Mouse (Mus musculus): Measurements from ENCODE around the gene Tm2d1.
A peak's percentile ranks its signal among the peaks of the same experiment; 100 is the strongest.

The Tm2d1 gene

DNA sequence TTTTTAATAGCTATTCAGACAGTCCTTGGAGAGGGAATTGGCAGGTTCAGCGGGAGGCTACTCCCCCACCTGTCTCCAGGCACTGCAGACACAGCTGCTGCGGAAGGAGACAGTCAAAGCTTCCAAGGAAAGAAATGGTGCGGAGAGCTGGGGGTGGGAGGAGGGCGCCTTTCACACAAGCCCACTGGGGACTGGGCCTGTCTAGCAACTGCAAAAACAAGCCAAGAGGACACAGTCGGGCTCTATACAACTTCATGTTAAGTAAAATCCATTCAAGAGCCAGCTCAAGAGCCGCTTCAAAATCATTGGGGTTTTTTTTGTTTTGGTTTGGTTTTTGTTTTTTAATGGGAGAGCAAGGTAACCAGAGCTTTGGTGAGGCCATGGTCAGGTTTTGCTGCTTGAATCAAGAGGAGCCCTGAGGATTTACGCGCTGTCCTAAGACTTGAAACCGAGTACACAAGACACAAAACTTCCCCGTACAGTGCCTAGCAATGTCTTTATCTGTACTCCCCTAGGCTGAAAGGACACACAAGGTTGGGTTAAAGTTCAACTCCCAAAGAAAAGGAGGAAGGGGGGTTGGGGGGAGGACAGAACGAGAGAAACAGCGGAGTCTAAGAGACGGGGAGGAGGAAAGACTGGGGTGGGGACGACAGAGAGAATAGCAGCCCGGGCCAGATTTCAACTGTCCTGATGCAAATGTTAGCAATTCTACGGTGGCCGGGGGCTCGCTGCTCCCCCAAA lies 61.6 kb downstream of the Tm2d1 start:
- peak; percentile 35 for DNase-seq

DNA sequence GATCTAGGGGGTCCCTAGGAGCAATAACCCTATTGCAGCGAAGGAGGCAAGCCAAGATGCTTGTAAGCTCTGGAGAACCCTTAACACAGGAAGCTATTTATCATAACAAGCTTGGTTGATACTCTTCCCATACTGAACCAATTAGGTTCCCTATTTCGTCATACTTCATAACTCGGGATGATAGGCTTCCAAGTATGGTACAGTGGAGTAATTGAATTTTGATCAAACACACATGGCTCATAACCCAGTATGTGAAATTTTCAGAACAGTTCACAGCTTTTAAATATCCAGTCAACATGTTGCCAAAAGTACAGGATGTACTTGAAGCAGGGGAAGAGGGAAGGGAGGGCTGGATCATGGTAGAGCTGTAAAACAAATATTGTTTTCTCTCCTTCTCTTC lies 64.3 kb downstream of the Tm2d1 start:
- no peak for DNase-seq

GRCm38 (mm10) chr4:98317149-98317548 lies 66.0 kb downstream of the Tm2d1 start:
- DNase-seq, result no peak
